8 mouse cellular contexts compared by ENCODE assay signal in genomic region chr7:110432301-110432700, GRCm38 (mm10).
DNase-seq lines count a peak whose midpoint lies in the region; ATAC-seq lines count a peak whose summit lies in the region.

No protein-coding gene starts in this region.

- peak; percentile 88 for ATAC-seq in inflammation-experienced regulatory T-cells, adult 6 months

- intact Hi-C loops in left cerebral cortex, postnatal 36 days (cut with DNase I), result loop anchor here (2.0 to 10.0 kb wide), 3 partner anchors 146 to 268 kb away; partner anchors contain the start of gene Adm

- peak; percentile 52 for DNase-seq in urinary bladder, postnatal 25 days (ENCODE audit: low spot score)
- DNase-seq in urinary bladder, postnatal 4 days (ENCODE audit: low spot score in 2 of 2), result no peak
- DNase-seq in adrenal gland, adult 8-10 months, result peak; percentile 36
- DNase-seq in embryo, embryonic 11.5 days (ENCODE audit: low read depth, low spot score), result peak; percentile 41
- peak; percentile 13 to 43 for DNase-seq in left cerebral cortex, postnatal 36 days (ENCODE audit: low spot score in 2 of 2)
- peak; percentile 65 for DNase-seq in retina, postnatal 1 day
- DNase-seq in ovary, postnatal 10 days (ENCODE audit: low spot score), result no peak

Comparison
In these comparisons a context has a peak if more than half of its experiments do, and no peak if none do; other contexts are left out.
1. DNase-seq: peak in urinary bladder, postnatal 25 days (single experiment), adrenal gland, adult 8-10 months (single experiment), embryo, embryonic 11.5 days (single experiment), left cerebral cortex, postnatal 36 days (2 of 2) and retina, postnatal 1 day (single experiment); none in urinary bladder, postnatal 4 days (0 of 2) and ovary, postnatal 10 days (single experiment).